Mouse (Mus musculus) left cerebral cortex, adult 2 months (tissue): ENCODE data around the gene Retreg3. TPM values are rescaled to one million over a fixed set of nuclear protein-coding genes. Genes with fewer than 3 reads are reported as not detected.

Source experiments
- DNase-seq, 2 experiments: peaks; one replicate each; pipeline ENCODE4 v3.0.0; 2021 to 2022; ENCODE audit warnings: low spot score in 2 of 2, mixed read lengths in 1 of 2; ENCODE audit errors: extremely low spot score in 1 of 2
- H3K27ac ChIP-seq: fragments of 200-600 bp; 2 replicates; pipeline ENCODE4 v1.8.1; 2022
- H3K4me3 ChIP-seq: fragments of 200-600 bp; 2 replicates; pipeline ENCODE4 v1.8.1; 2022
- CTCF ChIP-seq: fragments of 200-600 bp; IDR thresholded peaks from 2 replicates; pipeline ENCODE4 v1.8.1; 2022; ENCODE audit warnings: antibody characterized with exemption, mild to moderate bottlenecking, moderate library complexity
- intact Hi-C: fragments of 180-260 bp; cut with DNase I; formaldehyde crosslinking; loops from one replicate; pipeline ENCODE4 v1.15.1; 2025
- total RNA-seq, 2 experiments: library from RNA; stranded (reverse); gene quantifications; 2 replicates each; pipeline ENCODE4 v1.2.3; 2021

The Retreg3 gene
- total RNA-seq, 2 experiments from 2014 or later, result 50.7 to 56.6 TPM

GRCm38 (mm10) chr11:101143338-101144225 is 23.9 kb upstream of the Retreg3 start:
- DNase-seq, result peak in 1 of 2 experiments; percentile 40
- peak overlapping the region; percentile 40 for H3K27ac ChIP-seq
- no peak for TF ChIP-seq CTCF
- intact Hi-C loops, result no loop called here
- H3K4me3 ChIP-seq, result peak overlapping the region; percentile 39

- TF ChIP-seq CTCF, result no peak
- intact Hi-C loops, result no loop called here
- no peak overlapping the region for H3K4me3 ChIP-seq
- H3K27ac ChIP-seq, result no peak overlapping the region
- DNase-seq, result no peak
These were observed 22.7 kb upstream of the Retreg3 start for GRCm38 (mm10) chr11:101142215-101142967.

- no peak for TF ChIP-seq CTCF
- intact Hi-C loops, result no loop called here
These were observed 21.4 kb upstream of the Retreg3 start for GRCm38 (mm10) chr11:101141088-101141487.

GRCm38 (mm10) chr11:101140164-101140819 is 20.6 kb upstream of the Retreg3 start:
- TF ChIP-seq CTCF, result no peak
- Histone ChIP-seq H3K4me3 (peak overlapping the region; percentile 40), H3K27ac (no peak overlapping the region; the same call in 1 of the 2 replicates)
- no peak for DNase-seq
- intact Hi-C loops, result no loop called here

More at GRCm38 (mm10) chr11:101141088-101141487, 21.4 kb upstream of the Retreg3 start:
- Histone ChIP-seq H3K4me3 (no peak overlapping the region), H3K27ac (no peak overlapping the region)
- DNase-seq, result no peak

GRCm38 (mm10) chr11:101138536-101139181 is 19.0 kb upstream of the Retreg3 start:
- Histone ChIP-seq H3K27ac (no peak overlapping the region), H3K4me3 (no peak overlapping the region)
- intact Hi-C loops, result no loop called here
- TF ChIP-seq CTCF, result no peak
- no peak for DNase-seq

GRCm38 (mm10) chr11:101137000-101137399 is 17.3 kb upstream of the Retreg3 start:
- Histone ChIP-seq H3K27ac (no peak overlapping the region), H3K4me3 (no peak overlapping the region)
- no peak for TF ChIP-seq CTCF
- DNase-seq, result no peak
- intact Hi-C loops, result no loop called here

GRCm38 (mm10) chr11:101134217-101134865 is 14.6 kb upstream of the Retreg3 start:
- Histone ChIP-seq H3K4me3 (no peak overlapping the region), H3K27ac (no peak overlapping the region)
- no peak for DNase-seq
- TF ChIP-seq CTCF, result no peak
- intact Hi-C loops, result no loop called here

- no peak overlapping the region for H3K4me3 ChIP-seq
- intact Hi-C loops, result no loop called here
- H3K27ac ChIP-seq, result no peak overlapping the region
- TF ChIP-seq CTCF, result no peak
- no peak for DNase-seq
These were observed 13.3 kb upstream of the Retreg3 start for GRCm38 (mm10) chr11:101133037-101133436.

- Histone ChIP-seq H3K27ac (no peak overlapping the region), H3K4me3 (no peak overlapping the region)
- peak; percentile 26 for TF ChIP-seq CTCF
- DNase-seq, result no peak
- intact Hi-C loops, result no loop called here
These were observed 12.0 kb upstream of the Retreg3 start for GRCm38 (mm10) chr11:101131701-101132100.

GRCm38 (mm10) chr11:101131187-101131586 is 11.5 kb upstream of the Retreg3 start:
- intact Hi-C loops, result no loop called here
- no peak for DNase-seq
- no peak overlapping the region for H3K4me3 ChIP-seq
- TF ChIP-seq CTCF, result no peak
- no peak overlapping the region for H3K27ac ChIP-seq

- intact Hi-C loops, result no loop called here
- DNase-seq, result peak in 1 of 2 experiments; percentile 13
- H3K27ac ChIP-seq, result no peak overlapping the region
- TF ChIP-seq CTCF, result no peak
- H3K4me3 ChIP-seq, result no peak overlapping the region
These were observed 10.5 kb upstream of the Retreg3 start for GRCm38 (mm10) chr11:101130056-101130756.
